Mouse (Mus musculus): Measurements from ENCODE around the gene Susd2. TPM values are rescaled to one million over a fixed set of nuclear protein-coding genes. Genes with fewer than 3 reads are reported as not detected.
A peak's percentile ranks its signal among the peaks of the same experiment; 100 is the strongest.

The Susd2 gene
- polyA plus RNA-seq (2015; fragmentation: Nextera tagmentation; extraction: Ambion mirVana) = 11.7 and 11.8 TPM in 2 replicates

- H3K27me3 ChIP-seq (replicated peaks) = no peaks in the 10 kb centered on the region
- H3K4me2 ChIP-seq = peak within 1 kb of the TSS; percentile 32
- no peak within 1 kb of the TSS for H3K9ac ChIP-seq
- H3K27ac ChIP-seq = peak within 1 kb of the TSS; percentile 33; the same call in 1 of the 2 replicates
- H3K9me3 ChIP-seq = no peaks in the 10 kb centered on the region
- 0 out of 2 replicates have a peak, but pooled peaks cover 4% of the 10 kb centered on the region for H3K36me3 ChIP-seq
- peak within 1 kb of the TSS; percentile 5; the same call in 1 of the 2 replicates for H3K4me3 ChIP-seq (replicated peaks)
- H3K4me1 ChIP-seq = peaks cover 18% of the 10 kb centered on the region
- ATAC-seq (ENCODE audit: insufficient read depth, low FRiP score, low read depth) = peak; percentile 70
- WGBS = 5% methylated on average over 11 of the region's 11 CpGs
Measured at GRCm38 (mm10) chr10:75643741-75644343, at the start of gene Susd2. Gene Susd2, minus strand, starts transcription at chr10:75644008.

GRCm38 (mm10) chr10:75688598-75688997, 44.8 kb upstream of the Susd2 start:
- ATAC-seq (ENCODE audit: insufficient read depth, low FRiP score, low read depth) = no peak
- Histone ChIP-seq H3K9ac (no peak overlapping the region), H3K36me3 (peaks cover 14% of the 10 kb centered on the region), H3K9me3 (no peaks in the 10 kb centered on the region), H3K4me3 (replicated peaks) (no peak overlapping the region), H3K4me1 (no peaks in the 10 kb centered on the region), H3K4me2 (no peak overlapping the region), H3K27me3 (replicated peaks) (no peaks in the 10 kb centered on the region), H3K27ac (no peak overlapping the region)
- 88% methylated on average over 2 of the region's 2 CpGs for WGBS

GRCm38 (mm10) chr10:75686724-75687123, 42.9 kb upstream of the Susd2 start:
- no peak overlapping the region for H3K4me2 ChIP-seq
- no peaks in the 10 kb centered on the region for H3K27me3 ChIP-seq (replicated peaks)
- H3K9ac ChIP-seq = no peak overlapping the region
- no peaks in the 10 kb centered on the region for H3K9me3 ChIP-seq
- H3K36me3 ChIP-seq = peaks cover 14% of the 10 kb centered on the region
- H3K27ac ChIP-seq = no peak overlapping the region
- no peak for ATAC-seq (ENCODE audit: insufficient read depth, low FRiP score, low read depth)
- H3K4me1 ChIP-seq = no peaks in the 10 kb centered on the region
- WGBS = 77% methylated on average over 4 of the region's 4 CpGs
- H3K4me3 ChIP-seq (replicated peaks) = no peak overlapping the region

GRCm38 (mm10) chr10:75684035-75685004, 40.5 kb upstream of the Susd2 start:
- no peak overlapping the region for H3K4me2 ChIP-seq
- H3K4me1 ChIP-seq = no peaks in the 10 kb centered on the region
- no peaks in the 10 kb centered on the region for H3K9me3 ChIP-seq
- H3K4me3 ChIP-seq (replicated peaks) = no peak overlapping the region
- peaks cover 14% of the 10 kb centered on the region for H3K36me3 ChIP-seq
- no peak overlapping the region for H3K9ac ChIP-seq
- H3K27me3 ChIP-seq (replicated peaks) = no peaks in the 10 kb centered on the region
- H3K27ac ChIP-seq = no peak overlapping the region
- no peak for ATAC-seq (ENCODE audit: insufficient read depth, low FRiP score, low read depth)
- WGBS = 59% methylated on average over 12 of the region's 12 CpGs

- Histone ChIP-seq H3K27me3 (replicated peaks) (no peaks in the 10 kb centered on the region), H3K4me3 (replicated peaks) (no peak overlapping the region), H3K27ac (no peak overlapping the region), H3K9ac (no peak overlapping the region), H3K36me3 (peaks cover 10% of the 10 kb centered on the region), H3K4me1 (peaks cover 26% of the 10 kb centered on the region), H3K9me3 (no peaks in the 10 kb centered on the region), H3K4me2 (no peak overlapping the region)
- 93% methylated on average over 10 of the region's 10 CpGs for WGBS
- no peak for ATAC-seq (ENCODE audit: insufficient read depth, low FRiP score, low read depth)
Measured at GRCm38 (mm10) chr10:75680574-75681001, 36.8 kb upstream of the Susd2 start.

- 81% methylated on average over 6 of the region's 6 CpGs for WGBS
Measured at GRCm38 (mm10) chr10:75679204-75679603, 35.4 kb upstream of the Susd2 start.

GRCm38 (mm10) chr10:75677989-75678388, 34.2 kb upstream of the Susd2 start:
- Histone ChIP-seq H3K9ac (no peak overlapping the region), H3K4me3 (replicated peaks) (no peak overlapping the region), H3K4me1 (peaks cover 26% of the 10 kb centered on the region), H3K4me2 (no peak overlapping the region), H3K27ac (peak overlapping the region; percentile 85), H3K36me3 (0 out of 2 replicates have a peak, but pooled peaks cover 2% of the 10 kb centered on the region), H3K27me3 (replicated peaks) (no peaks in the 10 kb centered on the region), H3K9me3 (no peaks in the 10 kb centered on the region)
- WGBS = 79% methylated on average over 5 of the region's 5 CpGs
- no peak for ATAC-seq (ENCODE audit: insufficient read depth, low FRiP score, low read depth)

More at GRCm38 (mm10) chr10:75679204-75679603, 35.4 kb upstream of the Susd2 start:
- no peaks in the 10 kb centered on the region for H3K27me3 ChIP-seq (replicated peaks)
- H3K9ac ChIP-seq = no peak overlapping the region
- no peak for ATAC-seq (ENCODE audit: insufficient read depth, low FRiP score, low read depth)
- peaks cover 26% of the 10 kb centered on the region for H3K4me1 ChIP-seq
- no peak overlapping the region for H3K4me2 ChIP-seq
- peaks cover 10% of the 10 kb centered on the region for H3K36me3 ChIP-seq
- no peak overlapping the region for H3K4me3 ChIP-seq (replicated peaks)
- no peaks in the 10 kb centered on the region for H3K9me3 ChIP-seq
- H3K27ac ChIP-seq = no peak overlapping the region

GRCm38 (mm10) chr10:75677571-75677970, 33.8 kb upstream of the Susd2 start:
- H3K9ac ChIP-seq = no peak overlapping the region
- H3K4me1 ChIP-seq = peaks cover 26% of the 10 kb centered on the region
- ATAC-seq (ENCODE audit: insufficient read depth, low FRiP score, low read depth) = no peak
- H3K4me2 ChIP-seq = no peak overlapping the region
- 77% methylated on average over 2 of the region's 2 CpGs for WGBS
- no peaks in the 10 kb centered on the region for H3K9me3 ChIP-seq
- H3K4me3 ChIP-seq (replicated peaks) = no peak overlapping the region
- H3K36me3 ChIP-seq = 0 out of 2 replicates have a peak, but pooled peaks cover 2% of the 10 kb centered on the region
- H3K27ac ChIP-seq = peak overlapping the region; percentile 85
- H3K27me3 ChIP-seq (replicated peaks) = no peaks in the 10 kb centered on the region

GRCm38 (mm10) chr10:75676819-75677565, 33.2 kb upstream of the Susd2 start:
- no peak for ATAC-seq (ENCODE audit: insufficient read depth, low FRiP score, low read depth)
- Histone ChIP-seq H3K4me1 (peaks cover 26% of the 10 kb centered on the region), H3K27ac (peak overlapping the region; percentile 85), H3K4me3 (replicated peaks) (no peak overlapping the region), H3K27me3 (replicated peaks) (no peaks in the 10 kb centered on the region), H3K9me3 (no peaks in the 10 kb centered on the region), H3K4me2 (no peak overlapping the region), H3K36me3 (0 out of 2 replicates have a peak, but pooled peaks cover 2% of the 10 kb centered on the region), H3K9ac (no peak overlapping the region)
- WGBS = 65% methylated on average over 7 of the region's 7 CpGs

- H3K9me3 ChIP-seq = no peaks in the 10 kb centered on the region
- no peak for ATAC-seq (ENCODE audit: insufficient read depth, low FRiP score, low read depth)
- H3K36me3 ChIP-seq = 0 out of 2 replicates have a peak, but pooled peaks cover 2% of the 10 kb centered on the region
- no peaks in the 10 kb centered on the region for H3K27me3 ChIP-seq (replicated peaks)
- H3K27ac ChIP-seq = peak overlapping the region; percentile 85
- 84% methylated on average over 2 of the region's 2 CpGs for WGBS
- H3K4me1 ChIP-seq = peaks cover 26% of the 10 kb centered on the region
- H3K4me2 ChIP-seq = no peak overlapping the region
- no peak overlapping the region for H3K9ac ChIP-seq
- H3K4me3 ChIP-seq (replicated peaks) = no peak overlapping the region
Measured at GRCm38 (mm10) chr10:75676286-75676685, 32.5 kb upstream of the Susd2 start.

GRCm38 (mm10) chr10:75675594-75675993, 31.8 kb upstream of the Susd2 start:
- Histone ChIP-seq H3K27ac (peak overlapping the region; percentile 85; the same call in 1 of the 2 replicates), H3K9me3 (no peaks in the 10 kb centered on the region), H3K27me3 (replicated peaks) (no peaks in the 10 kb centered on the region), H3K9ac (no peak overlapping the region), H3K4me3 (replicated peaks) (no peak overlapping the region), H3K4me1 (peaks cover 26% of the 10 kb centered on the region), H3K4me2 (no peak overlapping the region), H3K36me3 (0 out of 2 replicates have a peak, but pooled peaks cover 2% of the 10 kb centered on the region)
- WGBS = 87% methylated on average over 8 of the region's 8 CpGs
- no peak for ATAC-seq (ENCODE audit: insufficient read depth, low FRiP score, low read depth)
